Mouse (Mus musculus) testis, adult 2 months (tissue): ENCODE measurements at regions not wholly inside any gene's neighbourhood (a gene's known extent, or its start where the extent isn't known, plus 50 kb on each side); places are given as distances from the start of the nearest gene placed in this dataset.

Experiments used
- CTCF ChIP-seq: fragments of 200-500 bp; IDR thresholded peaks from 2 replicates; pipeline ENCODE4 v1.5.1; 2012; ENCODE audit warnings: low read depth, mild to moderate bottlenecking, inconsistent platforms, low read length, moderate library complexity; ENCODE audit not compliant: control insufficient read depth, insufficient read depth, insufficient replicate concordance
- POLR2A ChIP-seq: fragments of 200-500 bp; IDR thresholded peaks from 2 replicates; pipeline ENCODE4 v1.6.1; 2012; ENCODE audit warnings: low read depth, mild to moderate bottlenecking, inconsistent platforms, low read length, moderate library complexity; ENCODE audit not compliant: control insufficient read depth

- no peak for TF ChIP-seq POLR2A
- no peak for TF ChIP-seq CTCF
Measured at GRCm38 (mm10) chr2:78539592-78540300, 328.2 kb upstream of the Ube2e3 start.
